Mouse (Mus musculus) cerebellum, adult 18-20 months (tissue): ENCODE data around the gene Fgd3.

ENCODE experiments used
- DNase-seq, 2 experiments: peaks; one replicate each; pipeline ENCODE4 v3.0.0; 2021

Fgd3 gene

GRCm38 (mm10) chr13:49341012-49341830, 21.1 kb upstream of the Fgd3 start, which contains the start of gene Bicd2:
TSS of gene Bicd2 (plus strand) at chr13:49341585.
- peak; percentile 93 to 98 for DNase-seq

DNA sequence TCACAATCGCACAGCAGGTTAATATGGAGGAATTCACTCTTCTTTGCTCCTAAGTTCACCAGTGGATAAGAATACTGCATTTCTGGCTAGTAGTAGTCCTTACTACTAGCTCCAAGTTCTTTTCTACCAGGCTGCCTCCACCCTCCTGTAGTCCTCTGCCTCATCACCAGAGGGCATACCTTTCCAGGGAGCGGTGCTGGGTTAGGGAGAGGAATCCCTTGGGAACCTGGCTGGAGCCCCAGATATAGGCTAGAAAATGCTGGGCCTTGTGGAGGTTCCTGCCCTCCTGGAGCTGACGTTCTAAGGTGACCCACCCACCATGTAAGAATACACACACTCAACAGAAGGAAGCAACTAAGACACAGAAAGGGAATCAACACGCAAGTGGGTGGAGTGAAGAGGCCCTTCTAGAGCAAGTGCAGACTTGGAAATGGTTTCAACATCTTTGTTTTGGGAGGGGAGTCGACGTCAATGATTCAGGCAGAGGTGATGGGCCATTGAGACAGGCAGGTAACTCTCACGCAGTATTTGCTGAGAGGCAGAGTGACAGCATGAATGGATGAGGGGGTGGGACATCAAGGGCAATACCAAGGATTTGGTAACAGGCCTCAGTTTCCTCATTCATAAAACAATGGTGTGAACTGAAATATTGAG, 18.9 kb upstream of the Fgd3 start:
- peak in 1 of 2 experiments; percentile 30 for DNase-seq

- no peak for DNase-seq
Measured at GRCm38 (mm10) chr13:49335077-49335982, 15.2 kb upstream of the Fgd3 start.

GRCm38 (mm10) chr13:49333250-49333649, 13.1 kb upstream of the Fgd3 start:
- DNase-seq: no peak

DNA sequence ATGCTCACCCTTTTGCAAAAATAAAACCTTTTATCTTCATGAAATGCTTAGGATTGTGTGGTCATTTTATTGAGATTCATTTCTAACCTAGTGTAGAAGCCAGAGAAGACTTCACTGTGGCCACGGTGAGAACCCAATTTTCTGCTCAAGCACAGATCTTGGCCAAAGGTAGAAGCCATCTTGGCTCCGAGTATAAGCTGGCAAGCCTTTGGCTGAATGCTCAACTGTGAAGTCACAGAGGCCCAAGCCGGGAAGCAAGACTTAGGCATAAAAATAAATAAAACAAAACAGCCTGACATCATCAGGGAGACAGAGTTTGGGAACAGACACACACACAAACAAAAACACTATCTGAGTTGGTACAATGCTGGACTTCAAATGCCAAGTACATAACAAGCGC, 8.0 kb upstream of the Fgd3 start:
- no peak for DNase-seq

DNA sequence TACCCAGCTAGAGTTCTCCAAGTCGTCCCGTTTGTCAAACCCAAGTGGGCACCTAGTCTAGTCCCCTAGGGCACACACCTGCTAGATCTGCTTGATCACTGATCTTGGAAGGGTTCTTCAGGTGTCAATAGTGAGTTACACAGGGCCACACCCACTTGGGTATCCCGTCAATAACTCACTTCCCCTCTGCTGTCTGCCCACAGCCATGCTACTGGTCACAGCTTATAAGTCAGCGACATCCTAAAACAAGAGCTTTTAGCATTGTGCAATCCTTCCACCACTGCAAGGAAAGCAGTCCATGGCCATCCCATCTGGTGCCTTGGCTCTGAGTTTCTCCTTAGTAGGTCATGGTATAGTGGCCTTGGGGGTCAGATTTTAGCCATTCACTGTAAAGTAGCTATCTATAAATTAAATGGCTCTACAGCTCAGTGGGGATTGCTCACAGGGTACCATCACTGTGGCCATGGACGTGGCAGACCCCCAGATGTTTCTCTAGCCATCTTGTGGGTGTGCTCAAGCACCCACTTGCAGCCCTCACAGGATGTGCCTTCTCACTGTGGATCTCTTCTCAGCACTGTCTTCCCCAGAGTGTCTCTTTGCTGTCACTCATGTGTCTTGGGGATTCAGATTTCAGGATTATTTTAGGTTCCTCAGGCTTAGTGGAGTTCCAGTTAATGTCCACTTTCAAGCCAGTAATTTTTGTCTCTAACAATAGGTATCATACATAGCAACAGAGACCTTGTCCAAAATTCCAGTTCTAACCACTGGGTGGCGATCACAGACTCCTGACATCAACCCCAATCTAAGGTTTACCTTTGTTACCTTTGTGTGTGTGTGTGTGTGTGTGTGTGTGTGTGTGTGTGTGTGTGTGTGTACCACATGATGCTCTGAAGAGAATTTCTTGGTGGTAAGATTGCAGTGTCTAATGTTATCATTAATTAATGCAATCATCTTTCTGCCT, 6.4 kb upstream of the Fgd3 start:
- DNase-seq: peak; percentile 66 to 72

DNA sequence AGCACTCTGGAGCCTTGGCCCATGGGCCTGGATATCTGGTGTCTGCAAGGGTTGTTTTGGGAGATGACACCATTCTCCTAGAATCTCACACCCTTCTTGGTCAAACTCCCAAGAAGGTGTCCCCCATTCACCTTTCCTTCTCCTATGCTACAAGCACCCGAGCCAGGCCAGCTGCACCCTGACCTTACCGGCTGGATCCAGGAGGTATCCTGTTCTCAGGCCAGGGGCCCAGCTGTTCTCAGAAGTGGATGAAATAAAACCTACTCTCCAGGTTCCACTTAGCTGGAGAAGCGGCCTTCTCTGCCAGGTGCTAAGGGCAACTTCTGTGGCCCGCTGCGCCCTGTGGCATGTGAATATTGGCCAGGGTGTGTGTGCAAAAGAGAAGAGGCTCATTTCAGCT, 4.8 kb upstream of the Fgd3 start:
- DNase-seq: no peak

- DNase-seq: no peak
Measured at GRCm38 (mm10) chr13:49322739-49323138, 2.6 kb upstream of the Fgd3 start.

DNA sequence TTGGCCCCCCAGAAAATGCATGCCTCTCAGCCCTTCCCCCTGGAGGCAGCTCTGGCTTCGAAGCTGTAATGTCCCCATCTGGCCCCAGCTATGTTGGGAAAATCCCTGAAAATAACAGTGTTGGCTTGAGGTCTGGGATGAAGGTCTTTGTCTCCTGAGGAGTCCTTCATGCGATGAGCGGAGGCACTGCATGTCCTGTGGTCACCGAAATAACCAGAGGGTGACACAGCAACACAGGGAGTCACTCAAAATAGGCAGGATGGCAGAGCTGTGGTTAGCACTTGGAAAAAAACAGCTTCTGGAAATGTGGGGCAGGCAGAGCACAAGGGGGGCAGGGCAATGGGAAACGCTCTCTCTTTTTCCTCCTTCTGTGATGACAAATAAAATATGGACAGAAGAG, 2.1 kb upstream of the Fgd3 start:
- DNase-seq: no peak

DNA sequence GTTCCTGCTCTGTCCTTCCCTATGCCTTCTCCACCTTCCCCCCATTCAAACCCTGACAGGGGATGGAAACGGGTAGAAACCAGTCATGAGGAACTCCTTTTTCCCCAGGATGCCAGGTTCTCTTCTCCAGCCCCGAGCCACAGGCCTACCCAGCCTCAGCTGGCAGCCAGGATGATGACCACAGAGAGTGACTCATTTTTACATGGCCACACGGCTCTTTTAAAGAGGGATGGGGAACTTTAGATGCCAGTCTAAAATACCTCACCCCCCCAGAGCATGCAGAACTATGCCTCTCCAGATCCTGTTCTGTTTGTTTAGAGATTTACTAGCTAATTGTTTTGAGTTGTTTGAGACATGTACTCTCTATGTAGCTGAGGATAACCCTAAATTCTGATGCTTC, 1.3 kb upstream of the Fgd3 start:
- DNase-seq: no peak

GRCm38 (mm10) chr13:49320514-49320913, 403 bp upstream of the Fgd3 start:
- no peak for DNase-seq

GRCm38 (mm10) chr13:49317914-49318313, 2.2 kb downstream of the Fgd3 start:
- DNase-seq: no peak

- DNase-seq: no peak
Measured at GRCm38 (mm10) chr13:49317508-49317907, 2.6 kb downstream of the Fgd3 start.

GRCm38 (mm10) chr13:49316386-49317162, 3.5 kb downstream of the Fgd3 start:
- DNase-seq: no peak

- no peak for DNase-seq
Measured at GRCm38 (mm10) chr13:49311642-49312041, 8.5 kb downstream of the Fgd3 start.

GRCm38 (mm10) chr13:49309501-49309900, 10.6 kb downstream of the Fgd3 start:
- DNase-seq: no peak

GRCm38 (mm10) chr13:49308861-49309403, 11.2 kb downstream of the Fgd3 start:
- DNase-seq: no peak

GRCm38 (mm10) chr13:49308206-49308605, 11.9 kb downstream of the Fgd3 start:
- DNase-seq: no peak

DNA sequence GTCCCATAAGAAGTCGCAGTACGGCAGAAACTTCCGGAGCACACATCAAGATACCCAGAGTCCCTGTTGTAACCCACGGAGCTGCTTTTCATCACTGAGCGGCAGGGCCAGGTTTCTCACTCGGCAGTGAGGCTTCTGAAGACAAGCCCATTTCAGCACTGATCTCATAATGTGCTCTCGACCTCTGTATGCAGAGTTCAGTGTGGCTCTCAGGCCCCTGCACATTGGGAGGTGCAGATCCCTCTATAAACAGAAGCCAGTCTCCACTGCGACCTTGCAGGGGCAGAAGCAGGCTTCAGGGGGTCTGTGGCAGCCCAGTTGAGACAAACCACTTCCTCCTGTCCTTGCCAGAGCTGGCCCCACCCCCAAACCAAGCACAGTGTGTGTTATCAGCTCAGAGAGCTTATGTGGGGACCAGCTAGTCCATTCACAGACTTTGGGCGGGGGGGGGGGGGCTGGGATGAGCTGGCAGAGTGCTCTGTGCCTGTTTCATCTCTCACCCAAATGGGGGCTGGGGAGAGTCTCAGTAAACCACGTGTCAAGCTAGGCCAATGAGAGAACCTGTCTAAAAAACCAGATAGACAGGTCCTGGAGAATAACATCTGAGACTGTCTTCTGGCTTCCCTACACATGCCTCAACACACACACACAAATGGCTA, 12.7 kb downstream of the Fgd3 start:
- DNase-seq: no peak

- no peak for DNase-seq
Measured at GRCm38 (mm10) chr13:49306771-49307310, 13.3 kb downstream of the Fgd3 start.
